Mouse (Mus musculus) forebrain, postnatal 0 days (tissue): ENCODE measurements around the gene Ppp4r2. TPM values are rescaled to one million over a fixed set of nuclear protein-coding genes. Genes with fewer than 3 reads are reported as not detected.

ENCODE experiments used
- ATAC-seq: fragments of 200-750 bp; cut with Nextera tagmentation; 2 replicates; pipeline ENCODE4 v1.8.0; 2017; ENCODE audit warnings: mild to moderate bottlenecking, moderate library complexity
- DNase-seq: peaks from one replicate; pipeline ENCODE4 v3.0.0-alpha.2; 2015
- H3K27ac ChIP-seq: fragments of 300-500 bp; sonication (generic); 2 replicates; pipeline ENCODE4 v1.5.1; 2014; ENCODE audit warnings: low read depth, mild to moderate bottlenecking, antibody characterized with exemption, low read length, moderate library complexity, mixed read lengths
- H3K27me3 ChIP-seq: fragments of 300-500 bp; sonication (generic); 2 replicates; pipeline ENCODE4 v1.6.1; 2014; ENCODE audit warnings: mild to moderate bottlenecking, low read length, mixed read lengths; ENCODE audit not compliant: insufficient read depth
- H3K36me3 ChIP-seq: fragments of 300-500 bp; sonication (generic); 2 replicates; pipeline ENCODE4 v1.6.1; 2014; ENCODE audit warnings: mild to moderate bottlenecking, moderate library complexity; ENCODE audit not compliant: insufficient read depth
- H3K4me1 ChIP-seq: fragments of 300-500 bp; sonication (generic); 2 replicates; pipeline ENCODE4 v1.6.1; 2014; ENCODE audit warnings: antibody characterized with exemption; ENCODE audit not compliant: insufficient read depth
- H3K4me2 ChIP-seq: fragments of 300-500 bp; sonication (generic); 2 replicates; pipeline ENCODE4 v1.6.1; 2014; ENCODE audit warnings: low read depth, mild to moderate bottlenecking, moderate library complexity
- H3K4me3 ChIP-seq: fragments of 300-500 bp; sonication (generic); 2 replicates; pipeline ENCODE4 v1.5.1; 2014; ENCODE audit warnings: low read depth, low read length, mixed read lengths
- H3K9ac ChIP-seq: fragments of 300-500 bp; sonication (generic); 2 replicates; pipeline ENCODE4 v1.6.1; 2014; ENCODE audit warnings: mild to moderate bottlenecking
- H3K9me3 ChIP-seq: fragments of 300-500 bp; sonication (generic); 2 replicates; pipeline ENCODE4 v1.6.1; 2016; ENCODE audit warnings: low read length
- CTCF ChIP-seq: sonication (generic); IDR thresholded peaks from 2 replicates; pipeline ENCODE4 v1.5.1; 2016; ENCODE audit warnings: antibody characterized with exemption, control low read depth, low read depth
- WGBS: fragments of 180-500 bp; shearing (Covaris S2); extraction: QIAGEN DNeasy Blood & Tissue Kit; methylation state at CpG from one replicate; pipeline ENCODE4 v1.1.7; 2014; 5-methylcytosine and 5-hydroxymethylcytosine counted together
- polyA plus RNA-seq: library from polyadenylated mRNA; unstranded; fragments of >200 nt; fragmentation: Nextera tagmentation; extraction: Ambion mirVana; gene quantifications from 2 replicates; pipeline ENCODE4 v1.2.1, GENCODE M21; 2015
- total RNA-seq: library from RNA; depleted of rRNA; stranded (reverse); fragments of >200 nt; gene quantifications from 2 replicates; pipeline ENCODE4 v1.2.3, GENCODE M21; 2014

Gene Ppp4r2
- total and polyA plus RNA-seq, 2 experiments from 2014 or later = 11.9 to 57.8 TPM

DNA sequence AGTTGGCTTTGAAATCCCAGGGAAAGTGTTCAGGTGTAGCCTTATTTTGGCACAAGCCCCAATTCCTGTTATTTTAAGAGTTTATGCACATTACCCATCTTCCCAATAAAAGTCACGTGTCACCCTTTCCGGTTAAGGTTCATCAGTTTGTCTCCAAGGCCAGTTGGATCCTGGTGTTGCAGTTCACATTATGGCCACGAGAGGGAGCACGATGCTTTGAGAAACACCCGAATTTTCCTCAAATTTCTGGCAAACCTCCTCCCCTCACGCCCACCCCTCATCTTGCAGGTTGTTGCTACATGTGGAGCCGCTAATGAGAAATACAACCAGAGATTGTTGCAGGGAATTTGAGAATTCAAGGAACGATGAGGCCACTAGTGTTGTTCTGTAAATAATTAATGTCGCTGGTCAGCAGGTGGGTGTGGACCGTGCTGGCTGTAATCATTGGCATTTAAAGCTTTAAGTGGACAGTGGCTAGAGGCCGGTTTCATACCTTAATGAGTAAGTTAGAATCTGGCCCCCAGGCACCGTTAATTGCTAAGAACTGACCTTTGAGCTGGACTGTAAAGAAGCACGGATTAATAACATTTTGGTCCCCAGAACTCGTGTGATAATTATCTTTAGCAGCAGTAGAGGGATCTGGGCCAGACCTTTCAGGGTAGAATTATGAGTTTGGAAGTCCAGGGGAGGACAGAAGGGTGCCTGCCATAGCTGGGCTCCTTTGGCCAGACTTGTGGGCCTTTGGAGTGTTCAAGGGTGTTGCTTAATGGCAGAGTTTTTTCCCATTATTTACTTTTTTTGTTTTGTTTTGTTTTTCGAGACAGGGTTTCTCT, 49.2 kb downstream of the Ppp4r2 start:
- H3K9me3 ChIP-seq = no peaks in the 10 kb centered on the region
- ATAC-seq = peak; percentile 36; the same call in 1 of the 2 replicates
- TF ChIP-seq CTCF = peak; percentile 97
- H3K4me1 ChIP-seq = no peaks in the 10 kb centered on the region
- no peak overlapping the region for H3K9ac ChIP-seq
- WGBS = 14% methylated on average over 15 of the region's 15 CpGs
- no peak overlapping the region for H3K27ac ChIP-seq
- H3K27me3 ChIP-seq = no peaks in the 10 kb centered on the region
- DNase-seq = peak; percentile 91
- H3K36me3 ChIP-seq = no peaks in the 10 kb centered on the region
- no peak overlapping the region for H3K4me3 ChIP-seq
- peak overlapping the region; percentile 38 for H3K4me2 ChIP-seq

DNA sequence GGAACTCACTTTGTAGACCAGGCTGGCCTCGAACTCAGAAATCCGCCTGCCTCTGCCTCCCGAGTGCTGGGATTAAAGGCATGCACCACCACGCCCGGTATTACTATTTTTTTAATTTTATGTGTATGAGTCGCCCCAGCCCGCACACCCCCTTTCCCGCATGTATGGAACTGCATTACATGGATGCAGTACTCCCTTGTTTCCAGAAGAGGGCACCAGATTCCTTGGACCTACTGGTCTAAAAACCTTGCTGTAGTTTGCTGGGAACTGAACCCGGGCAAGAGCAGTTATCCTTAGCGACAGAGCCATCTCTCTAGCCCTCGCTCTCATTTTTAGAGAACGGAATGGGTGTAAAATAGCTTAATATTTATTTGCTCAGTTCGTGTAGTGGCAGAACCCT, 49.8 kb downstream of the Ppp4r2 start:
- no peaks in the 10 kb centered on the region for H3K36me3 ChIP-seq
- ATAC-seq = no peak
- WGBS = 51% methylated on average over 13 of the region's 13 CpGs

DNA sequence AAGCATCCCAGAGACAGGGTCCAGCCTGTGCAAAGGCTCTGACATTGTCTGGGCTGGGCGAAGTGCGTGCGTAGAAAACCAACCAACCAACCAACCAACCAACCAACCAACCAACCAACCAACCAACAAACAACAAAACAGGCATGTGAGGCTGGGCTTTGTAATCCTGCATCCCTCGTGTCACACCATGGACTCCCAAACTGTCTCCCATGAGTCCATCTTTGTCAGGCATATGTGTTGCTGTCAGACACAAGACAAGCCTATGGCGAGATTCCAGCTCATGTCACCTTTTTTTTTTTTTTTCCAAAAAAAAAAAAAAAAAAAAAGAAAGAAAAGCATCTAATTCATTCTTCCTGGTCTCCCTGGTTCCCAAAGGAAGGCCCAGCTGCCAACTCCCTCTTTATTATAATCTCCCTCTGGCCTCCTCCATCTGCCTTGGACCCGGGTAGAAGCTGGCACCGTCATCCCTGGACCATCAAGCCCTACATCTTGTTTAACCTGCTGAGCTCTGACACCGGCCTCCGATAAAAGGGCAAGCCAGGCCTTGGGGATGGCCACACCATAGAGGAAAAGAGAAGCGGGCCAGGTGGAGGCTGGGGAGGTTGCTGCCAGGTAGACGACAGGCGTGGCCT, 51.3 kb downstream of the Ppp4r2 start:
- no peaks in the 10 kb centered on the region for H3K36me3 ChIP-seq
- 69% methylated on average over 12 of the region's 12 CpGs for WGBS
- no peak overlapping the region for H3K4me2 ChIP-seq
- no peaks in the 10 kb centered on the region for H3K4me1 ChIP-seq
- no peak overlapping the region for H3K9ac ChIP-seq
- DNase-seq (peak; percentile 52), ATAC-seq (peak; percentile 51; the same call in 1 of the 2 replicates)
- no peaks in the 10 kb centered on the region for H3K27me3 ChIP-seq
- no peak for TF ChIP-seq CTCF
- H3K27ac ChIP-seq = no peak overlapping the region
- no peaks in the 10 kb centered on the region for H3K9me3 ChIP-seq
- H3K4me3 ChIP-seq = no peak overlapping the region

More for the DNA sequence above, 49.8 kb downstream of the Ppp4r2 start:
- no peaks in the 10 kb centered on the region for H3K27me3 ChIP-seq
- peak; percentile 66 for TF ChIP-seq CTCF
- no peaks in the 10 kb centered on the region for H3K4me1 ChIP-seq
- peak; percentile 37 for DNase-seq
- H3K27ac ChIP-seq = no peak overlapping the region
- no peaks in the 10 kb centered on the region for H3K9me3 ChIP-seq
- no peak overlapping the region for H3K9ac ChIP-seq
- no peak overlapping the region for H3K4me2 ChIP-seq
- no peak overlapping the region for H3K4me3 ChIP-seq

DNA sequence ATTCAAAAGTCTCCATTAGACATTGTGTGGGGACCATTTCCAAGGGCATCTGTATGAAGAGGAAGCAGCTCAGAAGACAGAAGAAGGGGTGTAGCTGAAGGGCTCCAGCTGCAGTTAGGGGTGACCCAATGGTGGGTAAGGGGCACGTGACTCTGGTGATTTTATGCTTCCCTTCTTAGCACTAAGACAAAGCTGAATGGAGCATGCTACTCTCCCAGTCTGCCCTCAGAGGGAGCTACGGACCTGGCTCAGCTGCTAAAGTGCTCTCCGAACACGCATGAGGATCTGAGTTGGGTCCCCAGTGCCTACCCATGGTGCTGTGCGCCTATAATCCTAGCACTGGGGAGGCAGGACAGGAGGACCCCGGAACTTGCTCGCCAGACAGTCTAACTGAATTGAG, 52.0 kb downstream of the Ppp4r2 start:
- peak; percentile 50 for DNase-seq
- WGBS = 56% methylated on average over 7 of the region's 7 CpGs
- TF ChIP-seq CTCF = peak; percentile 59

DNA sequence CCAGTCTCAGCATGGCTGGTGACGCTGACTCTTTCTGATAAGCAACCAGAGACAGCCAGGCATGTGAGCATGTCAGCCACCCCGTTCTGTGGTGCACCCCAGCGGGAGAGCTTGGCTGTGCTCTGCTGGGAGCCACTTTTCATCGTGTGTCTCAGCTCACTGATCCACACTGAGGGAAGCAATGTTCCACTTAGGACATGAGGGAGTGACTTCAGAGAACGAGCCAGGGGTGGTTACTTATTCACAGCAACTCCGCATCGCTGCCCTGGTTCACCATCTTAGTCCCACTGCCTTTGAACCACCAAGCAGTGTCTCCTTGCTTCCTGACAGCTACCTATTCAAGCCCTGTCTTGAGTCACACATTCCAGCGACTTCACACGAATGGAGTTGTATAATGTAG, 53.6 kb downstream of the Ppp4r2 start:
- H3K4me2 ChIP-seq = no peak overlapping the region
- H3K27ac ChIP-seq = no peak overlapping the region
- no peak overlapping the region for H3K9ac ChIP-seq
- H3K9me3 ChIP-seq = no peaks in the 10 kb centered on the region
- H3K4me1 ChIP-seq = no peaks in the 10 kb centered on the region
- no peak for TF ChIP-seq CTCF
- 84% methylated on average over 9 of the region's 9 CpGs for WGBS
- DNase-seq (no peak), ATAC-seq (no peak)
- no peaks in the 10 kb centered on the region for H3K36me3 ChIP-seq
- no peaks in the 10 kb centered on the region for H3K27me3 ChIP-seq
- no peak overlapping the region for H3K4me3 ChIP-seq

More for the DNA sequence above, 52.0 kb downstream of the Ppp4r2 start:
- Histone ChIP-seq H3K9ac (no peak overlapping the region), H3K4me1 (no peaks in the 10 kb centered on the region), H3K27me3 (no peaks in the 10 kb centered on the region), H3K4me3 (no peak overlapping the region), H3K9me3 (no peaks in the 10 kb centered on the region), H3K27ac (no peak overlapping the region), H3K36me3 (no peaks in the 10 kb centered on the region), H3K4me2 (no peak overlapping the region)
- ATAC-seq = peak; percentile 50

DNA sequence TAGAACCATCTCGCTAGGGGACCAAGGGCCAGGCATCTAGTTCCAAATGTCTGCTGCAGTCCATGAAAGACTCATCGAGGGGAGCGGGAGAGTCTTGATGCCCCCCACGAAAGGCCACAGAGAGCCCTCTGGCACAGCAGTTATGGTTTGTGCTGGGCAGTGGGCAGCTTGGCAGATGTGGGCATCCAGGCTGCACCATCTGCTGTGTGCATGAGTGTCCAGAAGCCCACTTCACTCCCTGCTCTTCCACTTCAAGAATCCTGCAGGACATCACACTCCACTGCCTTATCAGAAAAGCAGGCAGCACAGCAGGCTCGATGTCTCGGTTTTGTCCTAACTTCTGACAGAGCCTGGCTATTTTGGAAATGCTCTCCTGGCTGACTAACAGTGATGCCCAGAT, 55.9 kb downstream of the Ppp4r2 start:
- Histone ChIP-seq H3K36me3 (no peaks in the 10 kb centered on the region), H3K4me1 (no peaks in the 10 kb centered on the region), H3K4me2 (no peak overlapping the region), H3K9ac (no peak overlapping the region), H3K9me3 (no peaks in the 10 kb centered on the region), H3K27me3 (no peaks in the 10 kb centered on the region), H3K27ac (no peak overlapping the region), H3K4me3 (no peak overlapping the region)
- no peak for TF ChIP-seq CTCF
- DNase-seq (no peak), ATAC-seq (no peak)
- 74% methylated on average over 6 of the region's 6 CpGs for WGBS

DNA sequence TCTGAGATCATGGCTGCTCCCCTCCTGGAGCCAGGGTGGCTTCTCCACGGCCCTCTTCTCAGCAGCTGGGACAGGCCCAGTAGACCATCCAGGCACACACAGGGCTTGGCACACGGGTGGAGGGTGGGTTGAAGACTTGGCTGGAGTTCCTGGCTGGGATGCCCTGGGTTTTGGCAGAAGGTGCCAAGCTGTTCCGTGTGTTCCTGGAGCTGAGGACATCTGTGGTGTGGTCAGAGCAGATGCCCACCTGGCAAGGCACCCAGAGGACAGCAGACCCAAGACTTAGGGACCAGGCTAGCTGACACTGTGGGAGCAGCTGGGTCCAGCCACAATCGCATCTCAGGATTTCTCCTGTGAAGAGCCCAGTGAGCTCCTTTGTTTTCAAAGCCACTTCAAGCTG, 59.1 kb downstream of the Ppp4r2 start:
- H3K27ac ChIP-seq = no peak overlapping the region
- DNase-seq (peak; percentile 64), ATAC-seq (peak; percentile 83)
- H3K4me1 ChIP-seq = no peaks in the 10 kb centered on the region
- no peaks in the 10 kb centered on the region for H3K36me3 ChIP-seq
- H3K27me3 ChIP-seq = no peaks in the 10 kb centered on the region
- H3K4me3 ChIP-seq = no peak overlapping the region
- TF ChIP-seq CTCF = no peak
- no peak overlapping the region for H3K9ac ChIP-seq
- no peak overlapping the region for H3K4me2 ChIP-seq
- H3K9me3 ChIP-seq = no peaks in the 10 kb centered on the region
- 32% methylated on average over 4 of the region's 4 CpGs for WGBS
